Mouse (Mus musculus): Measurements from ENCODE around the gene Bcl9. TPM values are rescaled to one million over a fixed set of nuclear protein-coding genes. Genes with fewer than 3 reads are reported as not detected.
A peak's percentile ranks its signal among the peaks of the same experiment; 100 is the strongest.

Gene Bcl9
- polyA plus RNA-seq, 1 experiment from 2014 or later = 89.4 TPM

DNA sequence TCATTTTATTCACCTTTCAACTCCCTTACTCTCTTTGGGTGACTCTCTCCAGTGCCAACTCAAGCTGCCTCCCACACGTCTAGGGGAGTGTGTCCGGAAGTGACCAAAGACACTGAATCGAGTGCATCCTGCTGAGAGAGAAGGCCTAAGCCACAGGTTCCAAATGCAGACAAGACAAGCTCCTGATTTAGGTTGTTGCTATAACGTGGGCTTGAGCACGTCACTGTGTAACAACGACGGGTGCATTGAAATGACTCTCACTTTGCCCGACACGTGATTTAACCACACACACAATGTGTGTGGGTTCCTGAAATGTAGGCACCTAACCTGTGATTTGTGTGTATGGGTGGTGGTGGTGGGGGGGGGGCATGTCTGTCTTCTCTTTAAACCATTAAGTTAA, 3.4 kb downstream of the Bcl9 start:
- no peaks in the 10 kb centered on the region for H3K36me3 ChIP-seq
- 87% methylated on average over 9 of the region's 9 CpGs for WGBS
- no peak overlapping the region for H3K27ac ChIP-seq
- peaks cover 39% of the 10 kb centered on the region for H3K4me1 ChIP-seq
- no peaks in the 10 kb centered on the region for H3K27me3 ChIP-seq
- no peaks in the 10 kb centered on the region for H3K9me3 ChIP-seq
- no peak overlapping the region for H3K9ac ChIP-seq
- H3K4me2 ChIP-seq = no peak overlapping the region
- ATAC-seq (ENCODE audit: insufficient number of reproducible peaks, insufficient read depth, low FRiP score, low TSS enrichment, low read depth) = no peak
- no peak overlapping the region for H3K4me3 ChIP-seq

DNA sequence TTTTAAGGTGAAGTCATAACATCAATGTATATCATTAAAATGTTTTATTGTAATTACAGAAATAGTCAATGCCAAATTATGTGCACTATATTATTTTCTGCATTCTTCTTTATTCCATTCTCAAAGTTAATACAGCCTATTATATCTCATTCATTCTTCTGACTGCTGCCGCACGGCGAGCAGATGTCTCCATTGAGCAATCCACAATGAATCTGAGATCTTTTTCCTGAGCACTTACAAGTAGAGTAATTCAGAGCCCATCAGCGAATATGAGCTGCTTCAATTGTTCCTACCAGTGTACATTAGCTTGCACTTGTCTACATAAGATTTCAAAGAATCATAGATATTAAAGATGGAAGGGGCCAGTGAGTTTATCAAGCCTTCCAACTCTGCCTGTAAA, 12.8 kb downstream of the Bcl9 start:
- ATAC-seq (ENCODE audit: insufficient number of reproducible peaks, insufficient read depth, low FRiP score, low TSS enrichment, low read depth) = no peak
- WGBS = 93% methylated on average over 4 of the region's 4 CpGs
- no peak overlapping the region for H3K9ac ChIP-seq

DNA sequence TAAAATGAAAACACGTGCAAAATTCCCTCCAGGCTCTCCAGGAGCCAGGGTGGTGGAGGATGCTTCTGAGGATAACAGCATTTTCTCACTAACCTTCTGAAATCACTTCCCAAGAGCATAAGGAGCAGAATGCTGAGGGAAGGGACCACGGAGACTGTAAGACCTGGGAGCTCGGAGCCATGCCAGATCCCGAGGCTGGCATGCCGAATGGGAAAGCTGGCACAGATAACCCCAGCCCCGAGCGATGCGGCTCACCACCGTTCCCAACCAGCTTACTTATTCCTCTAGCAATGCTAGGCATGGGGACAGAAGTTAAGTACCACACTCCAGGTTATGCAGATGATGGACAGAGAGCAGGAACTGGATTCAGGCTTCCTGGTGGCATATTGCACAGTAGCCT, 13.7 kb downstream of the Bcl9 start:
- Histone ChIP-seq H3K36me3 (peaks cover 10% of the 10 kb centered on the region), H3K9ac (no peak overlapping the region), H3K4me3 (no peak overlapping the region), H3K27ac (no peak overlapping the region), H3K4me2 (no peak overlapping the region), H3K4me1 (peaks cover 29% of the 10 kb centered on the region), H3K9me3 (no peaks in the 10 kb centered on the region), H3K27me3 (no peaks in the 10 kb centered on the region)
- ATAC-seq (ENCODE audit: insufficient number of reproducible peaks, insufficient read depth, low FRiP score, low TSS enrichment, low read depth) = no peak
- 85% methylated on average over 9 of the region's 9 CpGs for WGBS

More for the DNA sequence above, 12.8 kb downstream of the Bcl9 start:
- Histone ChIP-seq H3K4me3 (no peak overlapping the region), H3K4me2 (no peak overlapping the region), H3K4me1 (peaks cover 33% of the 10 kb centered on the region), H3K9me3 (no peaks in the 10 kb centered on the region), H3K27ac (no peak overlapping the region), H3K36me3 (peaks cover 10% of the 10 kb centered on the region), H3K27me3 (no peaks in the 10 kb centered on the region)

DNA sequence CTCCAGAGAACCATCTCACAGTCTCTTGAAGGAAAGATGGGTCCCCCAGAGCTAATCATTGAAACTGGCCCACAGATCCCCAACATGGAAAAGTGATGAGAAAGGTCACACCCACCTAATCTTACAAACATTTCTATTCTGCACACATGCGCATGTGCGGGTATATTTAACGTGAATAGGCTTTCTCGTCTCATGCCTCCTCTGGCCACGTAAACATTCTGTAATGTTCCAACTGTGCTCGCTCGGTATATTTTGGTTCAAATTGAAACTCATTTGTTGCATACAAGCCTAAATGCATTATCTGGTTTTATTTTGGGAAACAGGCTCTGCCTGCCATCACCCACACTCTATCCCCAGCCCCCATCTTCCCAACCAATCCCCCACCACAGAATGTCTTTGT, 16.3 kb downstream of the Bcl9 start:
- Histone ChIP-seq H3K9me3 (no peaks in the 10 kb centered on the region), H3K27me3 (no peaks in the 10 kb centered on the region), H3K9ac (no peak overlapping the region), H3K36me3 (peaks cover 10% of the 10 kb centered on the region), H3K27ac (peak overlapping the region; percentile 39; the same call in 1 of the 2 replicates), H3K4me2 (peak overlapping the region; percentile 27), H3K4me3 (no peak overlapping the region), H3K4me1 (peaks cover 31% of the 10 kb centered on the region)
- ATAC-seq (ENCODE audit: insufficient number of reproducible peaks, insufficient read depth, low FRiP score, low TSS enrichment, low read depth) = no peak
- 58% methylated on average over 7 of the region's 7 CpGs for WGBS

DNA sequence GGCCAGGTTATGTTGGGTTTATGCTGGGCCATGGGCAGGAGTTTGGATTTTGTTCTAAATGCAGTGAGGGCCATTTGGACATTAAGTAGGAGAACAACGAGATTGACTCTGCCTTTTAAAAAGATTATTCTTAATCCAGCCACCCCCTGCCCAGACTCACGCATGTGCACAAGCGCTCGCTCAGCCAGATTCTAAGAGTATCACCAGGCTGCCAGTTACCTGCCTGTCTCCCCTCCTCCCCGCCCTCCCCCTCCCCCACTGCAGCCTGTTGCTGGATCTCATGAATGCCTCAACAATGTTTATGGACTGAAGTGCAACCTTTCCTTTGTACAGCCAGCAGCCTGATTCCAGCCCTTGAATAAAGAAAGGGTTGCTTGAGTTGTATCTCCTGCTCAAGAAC, 22.0 kb downstream of the Bcl9 start:
- H3K27me3 ChIP-seq = no peaks in the 10 kb centered on the region
- no peaks in the 10 kb centered on the region for H3K9me3 ChIP-seq
- H3K36me3 ChIP-seq = peaks cover 9% of the 10 kb centered on the region; the same call in 1 of the 2 replicates
- no peak overlapping the region for H3K27ac ChIP-seq
- peaks cover 40% of the 10 kb centered on the region for H3K4me1 ChIP-seq
- no peak overlapping the region for H3K4me2 ChIP-seq
- no peak overlapping the region for H3K4me3 ChIP-seq
- ATAC-seq (ENCODE audit: insufficient number of reproducible peaks, insufficient read depth, low FRiP score, low TSS enrichment, low read depth) = no peak
- WGBS = 70% methylated on average over 5 of the region's 5 CpGs
- H3K9ac ChIP-seq = no peak overlapping the region

DNA sequence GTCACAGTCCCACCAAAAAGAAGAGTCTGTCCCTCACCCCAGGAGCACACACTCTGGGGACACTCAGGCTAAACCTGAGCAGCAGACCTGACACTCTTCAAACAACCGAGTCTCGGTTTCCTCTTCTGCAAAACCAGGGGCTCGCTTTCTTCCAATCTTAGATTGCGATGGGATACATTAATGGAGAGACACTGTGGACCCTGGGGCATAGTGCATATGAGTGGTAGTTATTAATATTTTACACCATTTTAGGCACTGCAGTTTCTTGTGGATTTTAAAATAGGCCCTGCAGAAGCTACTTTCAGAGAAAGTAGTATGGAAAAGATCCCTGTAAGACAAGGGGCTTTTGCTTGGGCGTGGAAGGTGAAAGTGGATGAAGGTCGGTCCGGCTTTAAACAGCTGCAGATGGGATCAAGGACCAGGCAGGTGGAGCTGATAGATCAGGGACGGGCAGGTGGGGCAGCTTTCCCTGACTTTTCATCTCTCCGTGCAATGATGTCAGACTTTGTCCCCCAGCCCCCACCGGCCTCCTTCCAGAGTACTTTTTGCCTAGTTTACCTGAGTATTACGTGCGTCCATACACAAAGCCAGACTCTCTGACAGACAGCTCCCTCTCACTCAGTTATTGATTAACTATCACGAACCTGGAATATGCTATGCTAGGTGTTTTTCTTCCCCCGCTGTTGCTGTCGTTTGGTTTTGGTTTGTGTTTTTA, 23.0 kb downstream of the Bcl9 start:
- H3K4me3 ChIP-seq = no peak overlapping the region
- no peaks in the 10 kb centered on the region for H3K9me3 ChIP-seq
- no peak overlapping the region for H3K27ac ChIP-seq
- H3K4me1 ChIP-seq = peaks cover 35% of the 10 kb centered on the region
- no peaks in the 10 kb centered on the region for H3K27me3 ChIP-seq
- H3K9ac ChIP-seq = no peak overlapping the region
- peaks cover 9% of the 10 kb centered on the region; the same call in 1 of the 2 replicates for H3K36me3 ChIP-seq
- ATAC-seq (ENCODE audit: insufficient number of reproducible peaks, insufficient read depth, low FRiP score, low TSS enrichment, low read depth) = no peak
- no peak overlapping the region for H3K4me2 ChIP-seq
- 82% methylated on average over 15 of the region's 15 CpGs for WGBS

DNA sequence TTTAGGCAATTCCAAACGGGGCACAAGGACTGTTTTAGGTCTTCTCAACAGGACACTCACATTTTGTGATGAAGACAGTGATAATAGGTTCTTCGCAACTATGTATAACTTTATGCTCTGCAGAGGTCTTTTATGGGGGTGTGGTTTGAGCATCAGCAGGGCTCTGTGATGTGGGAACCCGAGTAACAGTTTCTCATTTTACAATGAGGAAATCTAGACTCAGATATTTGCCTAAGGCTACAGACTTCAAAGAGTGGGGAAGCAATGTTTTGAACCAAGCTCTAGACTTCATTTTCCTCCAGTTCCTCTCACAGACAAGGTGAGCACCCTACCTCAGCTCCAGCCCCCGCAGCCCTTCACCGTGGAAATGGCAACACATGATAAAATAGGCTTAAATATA, 23.8 kb downstream of the Bcl9 start:
- Histone ChIP-seq H3K4me1 (peaks cover 35% of the 10 kb centered on the region), H3K4me2 (no peak overlapping the region), H3K4me3 (no peak overlapping the region), H3K27ac (no peak overlapping the region), H3K27me3 (no peaks in the 10 kb centered on the region), H3K36me3 (peaks cover 9% of the 10 kb centered on the region; the same call in 1 of the 2 replicates), H3K9me3 (no peaks in the 10 kb centered on the region), H3K9ac (no peak overlapping the region)
- ATAC-seq (ENCODE audit: insufficient number of reproducible peaks, insufficient read depth, low FRiP score, low TSS enrichment, low read depth) = no peak
- 60% methylated on average over 5 of the region's 5 CpGs for WGBS

DNA sequence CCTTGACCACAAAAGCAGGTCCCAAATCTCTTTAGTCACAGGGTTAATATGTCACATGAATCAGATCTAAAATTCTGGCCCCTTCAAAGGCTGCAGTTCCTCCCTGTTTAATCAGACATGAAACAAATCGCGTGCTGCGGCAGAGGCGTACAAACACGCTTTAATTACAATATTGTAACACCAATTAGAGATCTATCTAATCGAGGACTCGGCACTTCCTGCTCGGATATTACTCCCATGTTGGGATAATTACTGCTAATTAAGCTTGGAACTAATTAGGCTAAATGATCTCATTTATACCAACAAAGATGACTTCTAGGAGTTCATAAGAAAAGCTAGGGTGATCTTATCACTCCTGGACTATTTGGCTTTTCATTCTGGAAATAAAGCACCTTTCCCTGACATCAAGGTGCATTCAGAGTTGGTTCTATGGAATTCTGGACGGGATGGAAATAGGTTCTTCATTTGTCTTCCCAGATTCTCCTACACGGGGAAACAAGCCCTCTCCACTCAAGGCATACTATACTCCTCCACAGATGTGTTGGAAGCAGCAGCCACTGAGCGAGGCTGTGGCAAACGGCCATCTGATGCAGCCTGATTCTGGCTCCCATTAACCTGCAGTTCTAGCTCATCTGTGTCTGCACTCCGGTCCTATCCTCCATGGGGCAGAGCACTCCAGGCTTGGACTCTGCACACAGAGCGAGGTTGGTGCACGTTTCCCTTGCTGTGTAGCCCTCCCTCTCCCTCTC, 31.9 kb downstream of the Bcl9 start:
- no peaks in the 10 kb centered on the region for H3K27me3 ChIP-seq
- no peak for ATAC-seq (ENCODE audit: insufficient number of reproducible peaks, insufficient read depth, low FRiP score, low TSS enrichment, low read depth)
- no peak overlapping the region for H3K27ac ChIP-seq
- no peak overlapping the region for H3K9ac ChIP-seq
- no peaks in the 10 kb centered on the region for H3K9me3 ChIP-seq
- no peaks in the 10 kb centered on the region for H3K36me3 ChIP-seq
- no peak overlapping the region for H3K4me2 ChIP-seq
- H3K4me1 ChIP-seq = peaks cover 3% of the 10 kb centered on the region; the same call in 1 of the 2 replicates
- WGBS = 60% methylated on average over 15 of the region's 15 CpGs
- no peak overlapping the region for H3K4me3 ChIP-seq

DNA sequence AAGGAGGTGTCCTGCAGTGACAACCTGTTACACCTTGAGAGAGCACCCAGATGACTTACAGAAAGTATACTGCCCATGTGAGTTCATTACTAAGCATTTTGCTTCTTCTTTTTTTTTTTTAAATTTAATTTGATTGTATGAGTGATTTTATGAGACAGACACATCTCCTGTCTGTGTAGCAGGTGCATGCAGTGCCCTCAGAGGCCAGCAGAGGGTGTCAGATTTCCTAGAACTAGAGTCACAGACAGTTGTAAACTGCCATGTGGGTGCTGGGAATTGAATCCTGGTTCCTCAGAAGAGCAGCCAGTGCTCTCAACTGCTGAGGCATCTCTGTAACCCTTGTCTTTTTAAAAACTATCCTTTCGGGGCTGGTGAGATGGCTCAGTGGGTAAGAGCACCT, 35.5 kb downstream of the Bcl9 start:
- Histone ChIP-seq H3K27me3 (no peaks in the 10 kb centered on the region), H3K4me3 (no peak overlapping the region), H3K36me3 (peaks cover 17% of the 10 kb centered on the region), H3K9ac (no peak overlapping the region), H3K9me3 (peaks cover 8% of the 10 kb centered on the region; the same call in 1 of the 2 replicates), H3K4me2 (no peak overlapping the region), H3K4me1 (no peaks in the 10 kb centered on the region), H3K27ac (no peak overlapping the region)
- WGBS = 94% methylated on average over 1 of the region's 1 CpGs
- ATAC-seq (ENCODE audit: insufficient number of reproducible peaks, insufficient read depth, low FRiP score, low TSS enrichment, low read depth) = no peak

DNA sequence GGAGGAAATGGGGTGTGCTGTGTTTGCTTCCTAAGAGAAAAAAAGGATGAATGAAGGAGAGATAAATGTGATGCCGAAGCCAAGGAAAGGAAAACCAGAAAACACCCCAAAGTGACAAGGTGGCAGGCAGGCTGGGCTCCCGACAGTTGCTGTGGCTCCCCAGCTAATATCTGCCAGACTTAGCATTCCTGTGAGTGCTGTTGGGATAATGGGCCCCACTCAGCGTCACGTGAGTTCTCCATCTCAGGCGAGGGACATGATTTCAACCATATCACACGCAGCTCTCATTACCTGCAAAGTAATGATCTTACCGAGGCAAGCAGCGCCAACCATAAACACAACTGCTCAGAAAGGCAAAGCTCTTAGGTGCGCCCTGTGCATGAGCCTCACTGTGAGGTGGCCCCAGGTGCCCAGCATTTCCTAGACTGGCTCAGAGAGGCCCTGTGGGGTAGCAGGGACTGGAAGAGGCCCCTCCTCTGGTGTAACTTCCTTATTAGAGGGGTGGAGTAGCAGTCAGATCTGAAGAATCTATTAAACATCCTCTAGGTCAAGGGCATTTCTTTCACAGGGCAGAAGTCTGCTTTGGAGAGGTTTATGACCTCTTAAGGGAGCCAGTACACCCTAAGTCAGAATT, 41.9 kb downstream of the Bcl9 start:
- ATAC-seq (ENCODE audit: insufficient number of reproducible peaks, insufficient read depth, low FRiP score, low TSS enrichment, low read depth) = peak; percentile 62; the same call in 1 of the 2 replicates
- H3K4me2 ChIP-seq = peak overlapping the region; percentile 28; the same call in 1 of the 2 replicates
- H3K4me3 ChIP-seq = no peak overlapping the region
- 24% methylated on average over 9 of the region's 9 CpGs for WGBS
- H3K4me1 ChIP-seq = peaks cover 33% of the 10 kb centered on the region
- H3K27ac ChIP-seq = peak overlapping the region; percentile 44
- H3K27me3 ChIP-seq = no peaks in the 10 kb centered on the region
- H3K36me3 ChIP-seq = peaks cover 17% of the 10 kb centered on the region
- H3K9me3 ChIP-seq = peaks cover 8% of the 10 kb centered on the region; the same call in 1 of the 2 replicates
- peak overlapping the region; percentile 27; the same call in 1 of the 2 replicates for H3K9ac ChIP-seq

DNA sequence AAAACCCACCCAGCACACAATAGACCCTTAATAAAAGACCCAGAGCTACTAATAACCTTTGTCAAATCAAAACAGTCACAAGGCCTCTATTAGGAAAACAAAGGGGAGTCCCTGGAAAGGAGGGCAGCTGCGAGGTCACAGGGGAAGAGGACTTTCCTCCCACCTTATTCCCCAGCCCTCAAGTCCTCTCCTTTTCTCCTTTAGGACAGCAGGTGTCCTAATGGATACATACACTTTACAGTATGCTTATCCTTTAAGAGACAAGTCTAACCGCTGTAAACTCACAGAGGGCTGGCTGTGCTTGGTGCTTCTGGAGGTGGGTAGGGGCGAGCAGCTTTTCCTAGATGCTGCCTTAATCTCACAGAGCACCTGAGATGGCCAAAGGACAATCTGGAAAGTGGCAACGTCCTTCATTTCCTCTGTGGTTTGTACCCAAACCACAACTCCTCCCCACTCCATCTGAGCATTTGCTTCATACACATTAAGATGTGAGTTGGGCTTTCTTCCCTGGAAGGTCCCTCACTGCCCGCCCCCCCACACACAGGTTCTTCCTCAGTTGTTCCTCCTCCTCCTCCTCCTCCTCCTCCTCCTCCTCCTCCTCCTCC, 42.8 kb downstream of the Bcl9 start:
- H3K27me3 ChIP-seq = no peaks in the 10 kb centered on the region
- ATAC-seq (ENCODE audit: insufficient number of reproducible peaks, insufficient read depth, low FRiP score, low TSS enrichment, low read depth) = no peak
- WGBS = 21% methylated on average over 5 of the region's 5 CpGs
- peaks cover 17% of the 10 kb centered on the region for H3K36me3 ChIP-seq
- H3K4me2 ChIP-seq = no peak overlapping the region
- H3K9me3 ChIP-seq = peaks cover 8% of the 10 kb centered on the region; the same call in 1 of the 2 replicates
- H3K4me1 ChIP-seq = peaks cover 33% of the 10 kb centered on the region
- peak overlapping the region; percentile 48; the same call in 1 of the 2 replicates for H3K27ac ChIP-seq
- H3K9ac ChIP-seq = no peak overlapping the region
- H3K4me3 ChIP-seq = no peak overlapping the region
